Comparison of ENCODE assay signal across 8 mouse cellular contexts in the genomic region with DNA sequence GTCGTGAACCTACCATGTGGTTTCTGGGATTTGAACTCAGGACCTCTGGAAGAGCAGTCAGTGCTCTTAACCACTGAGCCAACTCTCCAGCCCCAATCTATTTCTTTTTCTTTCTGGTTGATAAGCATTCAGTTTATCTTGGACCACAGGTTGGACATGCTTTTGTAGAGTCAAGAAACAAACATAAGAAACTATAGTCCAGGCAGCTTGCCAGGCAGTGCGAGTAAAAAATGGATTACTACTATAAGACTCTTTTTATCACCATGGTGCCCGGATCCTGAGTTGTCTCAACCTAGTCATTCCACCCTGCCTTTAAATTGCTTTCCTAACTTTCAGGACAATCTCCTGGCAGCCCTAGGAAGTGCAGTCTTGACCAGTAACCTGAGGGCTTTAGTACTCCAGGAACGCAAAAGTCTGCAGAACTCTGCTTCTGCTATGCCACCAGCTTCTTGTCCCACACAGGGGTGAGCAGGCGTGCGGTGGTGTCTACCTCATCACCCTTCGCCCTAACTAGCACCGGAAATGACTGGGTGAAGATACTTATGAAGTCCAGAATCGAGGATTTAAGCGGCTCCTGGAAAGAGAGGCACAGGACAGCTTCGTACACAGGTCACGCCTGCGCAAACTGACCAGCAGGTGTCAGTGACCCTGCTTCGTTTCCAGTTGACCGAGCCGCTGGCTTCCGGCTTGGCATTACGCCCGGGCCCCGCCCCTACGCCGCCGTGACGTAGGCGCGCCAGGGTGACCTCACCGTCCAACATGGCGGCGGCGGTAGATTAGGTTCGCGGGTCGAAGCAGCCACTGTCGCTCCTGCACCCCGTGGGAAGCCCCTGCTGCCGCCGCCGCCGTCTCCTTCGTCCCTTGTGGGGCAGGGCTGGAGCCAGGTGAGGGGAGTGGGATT. TPM values are rescaled to one million over a fixed set of nuclear protein-coding genes. Genes with fewer than 3 reads are reported as not detected.
A peak's percentile ranks its signal among the peaks of the same experiment; 100 is the strongest.
DNase-seq lines count a peak whose midpoint lies in the region; ATAC-seq and TF ChIP-seq lines count a peak whose summit lies in the region.

Gene Bcl2l13 (plus strand): TSS at position 739 of the 901 bp plus-strand sequence.

- TF ChIP-seq POLR2A in cerebellum, adult 2 months (IDR thresholded peaks at IDR 0.05; ENCODE audit: borderline replicate concordance, insufficient read depth, low read length) = peak; percentile 81

- peak within 1 kb of the TSS; percentile 87 for H3K9ac ChIP-seq in lung, embryonic 16.5 days (ENCODE audit: low read length)

- H3K9me3 ChIP-seq in G1E (replicated peaks) = 0 out of 2 replicates have a peak, but pooled peaks cover 3% of the 10 kb centered on the region
- H3K9me3 ChIP-seq in lung, embryonic 16.5 days (ENCODE audit: control insufficient read depth, low read length) = no peaks in the 10 kb centered on the region

- peak; percentile 31; the same call in 1 of the 2 replicates for ATAC-seq in G1E (ENCODE audit: extremely low read depth, insufficient number of reproducible peaks, low FRiP score, poor library complexity, severe bottlenecking)
- peak; percentile 81 to 87 for ATAC-seq in hematopoietic stem cell, adult 5-6 weeks (replicated peaks in 1 of 2; ENCODE audit: insufficient read depth in 1 of 2, low FRiP score in 2 of 2, low TSS enrichment in 1 of 2, low read depth in 1 of 2, poor library complexity in 2 of 2, severe bottlenecking in 2 of 2)
- peak; percentile 97 for ATAC-seq in lung, embryonic 16.5 days (ENCODE audit: low read depth)

- no peak for TF ChIP-seq CTCF in G1E (IDR thresholded peaks at IDR 0.05; ENCODE audit: low read depth, low read length)
- TF ChIP-seq CTCF in cerebellum, adult 2 months (IDR thresholded peaks at IDR 0.05; ENCODE audit: borderline replicate concordance, insufficient read depth, low read depth, low read length) = no peak

- peak within 1 kb of the TSS; percentile 94 for H3K4me3 ChIP-seq in G1E (ENCODE audit: low read depth, low read length)
- peak within 1 kb of the TSS; percentile 84 for H3K4me3 ChIP-seq in cerebellum, adult 2 months (replicated peaks; ENCODE audit: insufficient read depth, low read depth, low read length)
- peak within 1 kb of the TSS; percentile 68 for H3K4me3 ChIP-seq in lung, embryonic 16.5 days (ENCODE audit: low read length)

- peak within 1 kb of the TSS; percentile 81 for H3K27ac ChIP-seq in cerebellum, adult 2 months (ENCODE audit: insufficient read depth, low read length)
- peak within 1 kb of the TSS; percentile 88 for H3K27ac ChIP-seq in lung, embryonic 16.5 days (ENCODE audit: low read length)

- DNase-seq in G1E (ENCODE audit: low spot score) = peak; percentile 68
- DNase-seq in cerebellum, adult 2 months = peak; percentile 90 to 97
- DNase-seq in forelimb bud, embryonic 11.5 days (ENCODE audit: low read depth, low spot score) = peak; percentile 85
- peak; percentile 87 for DNase-seq in layer of hippocampus, adult 9-10 months (ENCODE audit: low spot score)
- DNase-seq in ovary, postnatal 10 days (ENCODE audit: low spot score) = peak; percentile 99
- peak; percentile 84 to 91 for DNase-seq in thymus, postnatal 10 days (ENCODE audit: low spot score in 2 of 2)

- peaks cover 25% of the 10 kb centered on the region for H3K36me3 ChIP-seq in G1E (replicated peaks)
- no peaks in the 10 kb centered on the region for H3K36me3 ChIP-seq in lung, embryonic 16.5 days (ENCODE audit: control insufficient read depth, insufficient read depth, low read length)

- H3K4me1 ChIP-seq in G1E (ENCODE audit: insufficient read depth, low read depth, low read length) = peaks cover 72% of the 10 kb centered on the region
- H3K4me1 ChIP-seq in cerebellum, adult 2 months (ENCODE audit: control insufficient read depth, insufficient read depth, low read length) = no peaks in the 10 kb centered on the region
- H3K4me1 ChIP-seq in lung, embryonic 16.5 days (replicated peaks; ENCODE audit: control insufficient read depth, insufficient read depth, low read length) = peaks cover 5% of the 10 kb centered on the region

- WGBS in cerebellum, adult 2 months = 3% methylated on average over 40 of the region's 40 CpGs
- 3% methylated on average over 40 of the region's 40 CpGs for WGBS in lung, embryonic 16.5 days

- H3K4me2 ChIP-seq in lung, embryonic 16.5 days (ENCODE audit: low read depth, low read length) = peak within 1 kb of the TSS; percentile 67

- no peaks in the 10 kb centered on the region for H3K27me3 ChIP-seq in G1E (ENCODE audit: insufficient read depth, low read length)
- H3K27me3 ChIP-seq in cerebellum, adult 2 months (ENCODE audit: control insufficient read depth, insufficient read depth, low read length) = no peaks in the 10 kb centered on the region
- H3K27me3 ChIP-seq in lung, embryonic 16.5 days (ENCODE audit: control insufficient read depth, insufficient read depth, low read depth, low read length) = no peaks in the 10 kb centered on the region

RNA-seq across cellular contexts. Expression of gene Bcl2l13, which starts in this region (rescaled TPM):
- total RNA-seq in G1E (2014; fragmentation: Nextera tagmentation) (85.0 and 85.7 TPM in 2 replicates), G1E (2017) (31.0 and 37.0 TPM in 2 replicates)
- 450 and 524 TPM in 2 replicates for polyA plus RNA-seq in G1E (2012)
- polyA plus RNA-seq in cerebellum, adult 2 months (2012; rRNA removed) = 24.0 and 25.0 TPM in 2 replicates
- total RNA-seq in hematopoietic stem cell, adult 5-6 weeks (2017) = 19.6 and 30.1 TPM in 2 replicates
- polyA plus RNA-seq in lung, embryonic 16.5 days (2015; fragmentation: Nextera tagmentation; extraction: Ambion mirVana) = 27.2 and 30.4 TPM in 2 replicates

Comparison
In these comparisons a context has a peak if more than half of its experiments do, and no peak if none do; other contexts are left out.
1. Peak in every context shown above with its lines: DNase-seq, ATAC-seq, H3K4me3 ChIP-seq and H3K27ac ChIP-seq.
2. RNA of gene Bcl2l13 (polyA plus RNA-seq): 450 to 524 TPM in G1E; 27.2 to 30.4 TPM in lung, embryonic 16.5 days and 24.0 to 25.0 TPM in cerebellum, adult 2 months; every median in the first group is over 10 times any median in the second.
3. ATAC-seq: peak in every context shown above with its lines; median percentile 97 in lung, embryonic 16.5 days; 84 in hematopoietic stem cell, adult 5-6 weeks; 31 in G1E.